Mouse (Mus musculus) stomach, embryonic 14.5 days (tissue): ENCODE results near the gene Zfp229. TPM values are rescaled to one million over a fixed set of nuclear protein-coding genes. Genes with fewer than 3 reads are reported as not detected.
"Not testable (repeated sequence)": the region's sequence is repeated elsewhere in the genome, so short reads cannot be mapped to it uniquely, and the experiment has no call there.

Experiments
- ATAC-seq: fragments of 200-750 bp; cut with Nextera tagmentation; 2 replicates; pipeline ENCODE4 v1.8.0; 2017; ENCODE audit warnings: low read depth, moderate TSS enrichment; ENCODE audit not compliant: insufficient number of reproducible peaks, insufficient read depth, low FRiP score
- H3K27ac ChIP-seq: fragments of 300-500 bp; sonication (generic); 2 replicates; pipeline ENCODE4 v1.5.1; 2014; ENCODE audit warnings: mild to moderate bottlenecking, low read length, moderate library complexity, mixed read lengths
- H3K27me3 ChIP-seq: fragments of 300-500 bp; sonication (generic); 2 replicates; pipeline ENCODE4 v1.6.1; 2014; ENCODE audit warnings: low read length, control low read depth, mixed read lengths; ENCODE audit not compliant: control insufficient read depth, insufficient read depth
- H3K36me3 ChIP-seq: fragments of 300-500 bp; sonication (generic); 2 replicates; pipeline ENCODE4 v1.6.1; 2014; ENCODE audit warnings: mild to moderate bottlenecking, control low read depth, low read length, moderate library complexity, mixed read lengths; ENCODE audit not compliant: control insufficient read depth, insufficient read depth
- H3K4me1 ChIP-seq: fragments of 300-500 bp; sonication (generic); 2 replicates; pipeline ENCODE4 v1.6.1; 2014; ENCODE audit warnings: low read length, control low read depth, mixed read lengths; ENCODE audit not compliant: control insufficient read depth, insufficient read depth
- H3K4me2 ChIP-seq: fragments of 300-500 bp; sonication (generic); replicated peaks from 2 replicates; pipeline ENCODE4 v1.6.1; 2014; ENCODE audit warnings: low read depth, low read length, control low read depth
- H3K4me3 ChIP-seq: fragments of 300-500 bp; sonication (generic); 2 replicates; pipeline ENCODE4 v1.5.1; 2014; ENCODE audit warnings: low read depth, low read length, control low read depth
- H3K9ac ChIP-seq: fragments of 300-500 bp; sonication (generic); replicated peaks from 2 replicates; pipeline ENCODE4 v1.6.1; 2014; ENCODE audit warnings: low read depth, mild to moderate bottlenecking, control low read depth, low read length, moderate library complexity, mixed read lengths
- H3K9me3 ChIP-seq: fragments of 300-500 bp; sonication (generic); 2 replicates; pipeline ENCODE4 v1.6.1; 2016; ENCODE audit warnings: low read depth, low read length, control low read depth; ENCODE audit not compliant: control insufficient read depth
- WGBS: fragments of 180-500 bp; shearing (Covaris S2); extraction: QIAGEN DNeasy Blood & Tissue Kit; methylation state at CpG from one replicate; pipeline ENCODE4 v1.1.7; 2014; 5-methylcytosine and 5-hydroxymethylcytosine counted together
- polyA plus RNA-seq: library from polyadenylated mRNA; unstranded; fragments of >200 nt; fragmentation: Nextera tagmentation; extraction: Ambion mirVana; gene quantifications from 2 replicates; pipeline ENCODE4 v1.2.1, GENCODE M21; 2014

Zfp229 gene
- 7.0 and 8.3 TPM in 2 replicates for polyA plus RNA-seq

- H3K4me1 ChIP-seq, H3K4me3 ChIP-seq, H3K36me3 ChIP-seq, ATAC-seq, H3K4me2 ChIP-seq, H3K9me3 ChIP-seq, H3K27me3 ChIP-seq, H3K27ac ChIP-seq, H3K9ac ChIP-seq: not testable (repeated sequence)
- 94% methylated on average over 9 of the region's 22 CpGs for WGBS
Measured at GRCm38 (mm10) chr17:21730495-21730894, at the start of gene Zfp229. TSS of gene Zfp229 (plus strand) at chr17:21730795.

- Histone ChIP-seq H3K27me3 (no peaks in the 10 kb centered on the region), H3K9ac (no peak within 1 kb of the TSS), H3K4me2 (no peak within 1 kb of the TSS), H3K4me1 (no peaks in the 10 kb centered on the region), H3K36me3 (no peaks in the 10 kb centered on the region; the same call in 1 of the 2 replicates), H3K4me3 (no peak within 1 kb of the TSS), H3K9me3 (no peaks in the 10 kb centered on the region), H3K27ac (no peak within 1 kb of the TSS)
- 85% methylated on average over 3 of the region's 3 CpGs for WGBS
- ATAC-seq, result no peak
Measured at GRCm38 (mm10) chr17:21691560-21691959, 39.0 kb upstream of the Zfp229 start, which contains the start of gene Gm10226. TSS of gene Gm10226 (plus strand) at chr17:21691860.

- H3K4me1 ChIP-seq, result no peaks in the 10 kb centered on the region
- no peak overlapping the region for H3K4me3 ChIP-seq
- H3K27ac ChIP-seq, result no peak overlapping the region
- 76% methylated on average over 3 of the region's 3 CpGs for WGBS
- H3K9ac ChIP-seq, result no peak overlapping the region
- no peaks in the 10 kb centered on the region for H3K27me3 ChIP-seq
- no peak overlapping the region for H3K4me2 ChIP-seq
- no peaks in the 10 kb centered on the region for H3K9me3 ChIP-seq
- H3K36me3 ChIP-seq, result no peaks in the 10 kb centered on the region; the same call in 1 of the 2 replicates
- ATAC-seq, result no peak
Measured at GRCm38 (mm10) chr17:21693342-21693741, 37.3 kb upstream of the Zfp229 start.

GRCm38 (mm10) chr17:21696073-21696472 lies 34.5 kb upstream of the Zfp229 start:
- Histone ChIP-seq H3K27me3 (no peaks in the 10 kb centered on the region), H3K9ac (no peak overlapping the region), H3K36me3 (no peaks in the 10 kb centered on the region), H3K4me2 (no peak overlapping the region), H3K9me3 (no peaks in the 10 kb centered on the region), H3K27ac (no peak overlapping the region), H3K4me3 (no peak overlapping the region), H3K4me1 (no peaks in the 10 kb centered on the region)
- no peak for ATAC-seq

- peak; percentile 50; the same call in 1 of the 2 replicates for ATAC-seq
- Histone ChIP-seq H3K36me3 (no peaks in the 10 kb centered on the region), H3K9me3 (no peaks in the 10 kb centered on the region), H3K9ac (no peak overlapping the region), H3K27ac (no peak overlapping the region), H3K27me3 (no peaks in the 10 kb centered on the region), H3K4me2 (no peak overlapping the region), H3K4me3 (no peak overlapping the region), H3K4me1 (no peaks in the 10 kb centered on the region)
- 39% methylated on average over 5 of the region's 5 CpGs for WGBS
Measured at GRCm38 (mm10) chr17:21702281-21703240, 28.0 kb upstream of the Zfp229 start.

- ATAC-seq, result no peak
- 80% methylated on average over 1 of the region's 1 CpGs for WGBS
- no peaks in the 10 kb centered on the region for H3K9me3 ChIP-seq
- H3K4me3 ChIP-seq, result no peak overlapping the region
- peaks cover under 1% of the 10 kb centered on the region; the same call in 1 of the 2 replicates for H3K4me1 ChIP-seq
- H3K27ac ChIP-seq, result no peak overlapping the region
- no peaks in the 10 kb centered on the region for H3K27me3 ChIP-seq
- H3K36me3 ChIP-seq, result no peaks in the 10 kb centered on the region
- H3K9ac ChIP-seq, result no peak overlapping the region
- no peak overlapping the region for H3K4me2 ChIP-seq
Measured at GRCm38 (mm10) chr17:21703414-21703813, 27.2 kb upstream of the Zfp229 start.

GRCm38 (mm10) chr17:21707343-21707996 lies 23.1 kb upstream of the Zfp229 start, which contains the start of gene Zfp760:
TSS of gene Zfp760 (plus strand) at chr17:21707741.
- no peaks in the 10 kb centered on the region for H3K9me3 ChIP-seq
- H3K4me1 ChIP-seq, result peaks cover 6% of the 10 kb centered on the region
- H3K27ac ChIP-seq, result peak within 1 kb of the TSS; percentile 96
- peaks cover 8% of the 10 kb centered on the region for H3K36me3 ChIP-seq
- H3K9ac ChIP-seq, result peak within 1 kb of the TSS; percentile 57
- peak within 1 kb of the TSS; percentile 59 for H3K4me2 ChIP-seq
- peak; percentile 99 for ATAC-seq
- no peaks in the 10 kb centered on the region for H3K27me3 ChIP-seq
- H3K4me3 ChIP-seq, result peak within 1 kb of the TSS; percentile 61
- 5% methylated on average over 26 of the region's 26 CpGs for WGBS

GRCm38 (mm10) chr17:21708401-21708800 lies 22.2 kb upstream of the Zfp229 start:
- ATAC-seq, result no peak
- H3K27ac ChIP-seq, result no peak overlapping the region; the same call in 1 of the 2 replicates
- no peak overlapping the region for H3K9ac ChIP-seq
- H3K9me3 ChIP-seq, result no peaks in the 10 kb centered on the region
- H3K4me1 ChIP-seq, result peaks cover 6% of the 10 kb centered on the region
- no peaks in the 10 kb centered on the region for H3K27me3 ChIP-seq
- H3K4me2 ChIP-seq, result peak overlapping the region; percentile 59
- H3K36me3 ChIP-seq, result peaks cover 8% of the 10 kb centered on the region
- WGBS, result 41% methylated on average over 2 of the region's 2 CpGs
- peak overlapping the region; percentile 61 for H3K4me3 ChIP-seq
